Mouse (Mus musculus) forebrain, embryonic 10.5 days (tissue): ENCODE measurements around the gene B4galnt2. TPM values are rescaled to one million over a fixed set of nuclear protein-coding genes. Genes with fewer than 3 reads are reported as not detected.
A peak's percentile ranks its signal among the peaks of the same experiment; 100 is the strongest.

Experiments used
- DNase-seq: peaks from one replicate; pipeline ENCODE4 v3.0.0-alpha.2; 2017; ENCODE audit warnings: low spot score; ENCODE audit errors: extremely low spot score
- H3K27ac ChIP-seq: fragments of 300-500 bp; sonication (generic); 2 replicates; pipeline ENCODE4 v1.5.1; 2016; ENCODE audit warnings: mild to moderate bottlenecking
- H3K27me3 ChIP-seq: fragments of 300-500 bp; sonication (generic); 2 replicates; pipeline ENCODE4 v1.6.1; 2016; ENCODE audit warnings: mild to moderate bottlenecking; ENCODE audit not compliant: poor library complexity, severe bottlenecking
- H3K36me3 ChIP-seq: fragments of 300-500 bp; sonication (generic); replicated peaks from 2 replicates; pipeline ENCODE4 v1.6.1; 2016; ENCODE audit warnings: mild to moderate bottlenecking, moderate library complexity
- H3K4me1 ChIP-seq: fragments of 300-500 bp; sonication (generic); 2 replicates; pipeline ENCODE4 v1.6.1; 2016
- H3K4me3 ChIP-seq: fragments of 300-500 bp; sonication (generic); 2 replicates; pipeline ENCODE4 v1.5.1; 2016; ENCODE audit warnings: mild to moderate bottlenecking, moderate library complexity
- H3K9me3 ChIP-seq: fragments of 300-500 bp; sonication (generic); 2 replicates; pipeline ENCODE4 v1.6.1; 2016; ENCODE audit warnings: mild to moderate bottlenecking, moderate library complexity
- WGBS: fragments of 180-500 bp; shearing (Covaris S2); methylation state at CpG from one replicate; pipeline ENCODE4 v1.1.7; 2016; 5-methylcytosine and 5-hydroxymethylcytosine counted together
- polyA plus RNA-seq: library from polyadenylated mRNA; unstranded; fragments of >200 nt; fragmentation: Nextera tagmentation; extraction: Ambion mirVana; gene quantifications from 2 replicates; pipeline ENCODE4 v1.2.1, GENCODE M21; 2016

The B4galnt2 gene
- polyA plus RNA-seq, 1 experiment from 2014 or later, result not detected

- peaks cover 9% of the 10 kb centered on the region for H3K4me1 ChIP-seq
- no peak overlapping the region for H3K4me3 ChIP-seq
- no peak for DNase-seq
- 0 out of 2 replicates have a peak overlapping the region, but pooled peaks have one; percentile 8 for H3K27ac ChIP-seq
- 67% methylated on average over 6 of the region's 6 CpGs for WGBS
- H3K36me3 ChIP-seq, result no peaks in the 10 kb centered on the region
- no peaks in the 10 kb centered on the region for H3K9me3 ChIP-seq
- peaks cover 42% of the 10 kb centered on the region for H3K27me3 ChIP-seq
Measured at GRCm38 (mm10) chr11:95843421-95843950, 71.2 kb downstream of the B4galnt2 start.

DNA sequence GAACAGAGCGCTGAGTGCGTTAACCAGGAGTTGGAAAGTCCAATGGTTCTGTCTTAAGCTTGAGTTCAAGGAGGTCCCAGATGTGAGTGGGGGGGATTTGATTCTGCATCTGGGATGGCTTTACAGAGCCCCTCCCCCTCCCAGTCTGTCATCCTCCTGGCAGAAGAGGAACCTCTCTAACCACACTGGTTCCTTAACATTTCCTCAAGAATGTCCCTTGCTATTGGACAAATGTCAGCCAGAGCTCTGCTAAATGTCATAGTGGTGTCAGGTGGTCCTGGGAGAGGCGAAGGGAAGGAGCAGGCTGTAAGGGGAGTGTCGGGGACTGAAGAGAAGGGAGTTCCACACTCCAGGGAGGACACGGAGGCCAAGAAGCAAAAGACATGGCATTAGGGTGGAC lies 71.7 kb downstream of the B4galnt2 start:
- H3K27me3 ChIP-seq, result peaks cover 42% of the 10 kb centered on the region
- H3K27ac ChIP-seq, result 0 out of 2 replicates have a peak overlapping the region, but pooled peaks have one; percentile 8
- H3K4me1 ChIP-seq, result peaks cover 9% of the 10 kb centered on the region
- no peaks in the 10 kb centered on the region for H3K36me3 ChIP-seq
- 76% methylated on average over 5 of the region's 5 CpGs for WGBS
- no peaks in the 10 kb centered on the region for H3K9me3 ChIP-seq
- no peak for DNase-seq
- no peak overlapping the region for H3K4me3 ChIP-seq

DNA sequence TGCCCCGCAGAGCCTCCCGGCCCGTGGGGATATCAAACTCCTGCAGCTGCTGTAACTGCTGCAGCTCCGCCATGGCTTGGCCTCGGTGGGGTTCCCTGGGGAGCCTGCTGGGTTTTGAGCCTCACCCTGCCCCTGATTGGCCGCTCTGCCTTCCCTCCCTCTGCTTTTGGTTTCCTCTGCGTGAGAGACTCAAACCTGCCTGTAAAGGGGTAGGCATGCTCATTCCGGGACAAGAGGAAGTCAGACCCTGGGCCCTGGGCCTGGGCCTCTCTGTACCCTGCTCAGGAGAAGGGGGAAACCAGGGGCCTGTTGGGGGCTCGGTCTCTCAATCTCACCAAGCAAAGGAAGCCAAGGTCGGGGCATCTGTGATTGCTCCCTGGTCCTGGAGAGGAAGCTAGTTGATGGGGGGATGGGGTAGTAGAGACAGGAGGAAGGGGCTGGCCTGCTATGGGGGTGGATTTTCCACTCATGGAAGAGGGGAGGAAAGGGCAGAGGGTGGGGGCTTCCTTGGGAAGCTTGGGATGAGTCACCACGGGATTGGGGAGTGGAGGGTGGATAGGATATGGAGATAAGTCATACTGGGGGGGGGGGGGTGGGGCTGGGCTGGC lies 72.5 kb downstream of the B4galnt2 start, which contains the start of gene Abi3:
Gene Abi3, minus strand, starts transcription at position 403 of the 608 bp plus-strand sequence.
- Histone ChIP-seq H3K27me3 (peaks cover 47% of the 10 kb centered on the region), H3K36me3 (no peaks in the 10 kb centered on the region), H3K4me1 (peaks cover 9% of the 10 kb centered on the region), H3K27ac (peak within 1 kb of the TSS; percentile 56), H3K4me3 (peak within 1 kb of the TSS; percentile 10), H3K9me3 (no peaks in the 10 kb centered on the region)
- WGBS, result 15% methylated on average over 11 of the region's 11 CpGs
- DNase-seq, result no peak

GRCm38 (mm10) chr11:95841498-95841830 lies 73.2 kb downstream of the B4galnt2 start:
- peak overlapping the region; percentile 10 for H3K4me3 ChIP-seq
- peaks cover 9% of the 10 kb centered on the region for H3K4me1 ChIP-seq
- no peaks in the 10 kb centered on the region for H3K36me3 ChIP-seq
- WGBS, result 62% methylated on average over 10 of the region's 10 CpGs
- H3K27me3 ChIP-seq, result peaks cover 54% of the 10 kb centered on the region
- H3K9me3 ChIP-seq, result no peaks in the 10 kb centered on the region
- DNase-seq, result no peak
- peak overlapping the region; percentile 56; the same call in 1 of the 2 replicates for H3K27ac ChIP-seq

DNA sequence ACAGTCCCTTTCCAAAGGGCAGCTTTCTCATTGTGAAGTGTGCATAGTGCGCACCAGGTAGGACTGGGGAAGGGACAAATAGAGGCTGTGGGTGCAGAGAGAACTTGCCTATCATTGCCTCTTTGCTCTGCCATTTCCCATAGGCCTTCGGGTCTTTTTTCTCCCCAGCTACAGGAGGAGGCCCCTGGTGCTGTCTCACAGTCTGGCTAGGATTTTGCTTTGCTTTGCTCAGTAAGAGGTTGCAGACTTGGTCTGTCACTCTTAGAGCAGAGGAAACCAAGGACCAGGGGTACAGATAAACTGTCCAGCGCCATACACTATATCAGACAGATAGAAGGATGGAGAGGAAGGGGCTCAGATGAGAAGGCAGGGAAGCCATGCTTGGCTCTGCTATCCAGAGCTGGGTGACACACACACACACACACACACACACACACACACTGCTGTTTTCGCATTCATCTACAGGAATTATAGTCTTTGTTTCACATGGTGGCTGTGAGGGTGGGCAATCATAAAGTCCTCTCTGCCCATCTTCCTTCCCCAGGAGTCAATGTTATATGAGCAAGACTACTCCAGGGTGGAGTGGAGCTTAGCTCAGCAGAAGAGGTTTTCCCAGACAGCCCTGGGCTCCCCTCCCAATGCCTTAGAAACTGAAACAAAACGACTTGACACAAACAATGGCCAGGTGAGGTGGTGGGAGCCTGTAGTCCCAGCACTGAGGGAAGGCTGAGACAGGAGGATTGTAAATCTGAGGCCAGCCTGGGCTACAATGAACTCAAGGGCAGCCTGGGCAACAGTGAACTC lies 73.8 kb downstream of the B4galnt2 start:
- DNase-seq, result no peak
- Histone ChIP-seq H3K4me3 (peak overlapping the region; percentile 10), H3K27me3 (peaks cover 60% of the 10 kb centered on the region), H3K27ac (0 out of 2 replicates have a peak overlapping the region, but pooled peaks have one; percentile 56), H3K9me3 (no peaks in the 10 kb centered on the region), H3K36me3 (no peaks in the 10 kb centered on the region), H3K4me1 (peaks cover 10% of the 10 kb centered on the region)
- 72% methylated on average over 5 of the region's 5 CpGs for WGBS

DNA sequence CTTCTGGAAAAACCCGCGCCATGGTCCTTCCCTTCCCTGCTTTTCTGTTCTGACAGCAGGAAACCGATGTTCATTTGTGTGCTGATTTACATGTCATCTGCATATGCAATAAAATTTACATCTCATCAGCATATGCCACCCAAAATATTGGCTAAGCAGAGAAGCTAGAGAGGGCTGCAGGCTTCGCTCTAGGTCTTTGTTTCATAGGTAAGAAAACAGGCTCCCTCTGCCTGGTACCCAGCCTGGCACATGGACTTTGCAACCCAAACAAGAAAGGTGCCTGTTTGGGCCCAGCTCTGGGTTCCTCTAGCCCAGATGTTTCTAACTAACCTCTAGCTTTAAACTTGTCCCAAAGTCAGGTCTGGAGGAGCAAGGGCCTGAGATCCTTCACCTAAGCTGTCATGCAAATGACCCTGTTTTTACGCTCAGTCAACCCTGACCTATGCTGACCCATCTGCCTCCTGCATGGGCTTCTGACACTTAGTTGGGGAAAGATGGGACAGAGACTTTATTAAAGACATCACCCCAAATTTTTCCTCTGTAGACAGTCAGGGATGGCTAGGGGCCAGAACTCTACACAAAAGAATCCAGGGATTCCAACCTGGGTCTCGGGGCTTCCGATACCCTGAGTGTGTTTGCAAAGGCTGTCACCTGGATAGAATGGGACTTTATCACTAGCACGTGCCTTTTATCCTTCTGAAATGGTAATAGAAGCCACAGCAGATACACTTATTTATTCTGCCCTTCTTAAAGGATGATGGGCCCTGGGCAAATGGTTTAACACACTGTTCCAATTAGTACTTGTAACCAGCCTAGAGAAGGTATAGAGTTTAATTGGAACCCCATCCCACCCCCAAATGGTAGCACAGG lies 75.5 kb downstream of the B4galnt2 start:
- H3K4me1 ChIP-seq, result peaks cover 27% of the 10 kb centered on the region
- H3K27ac ChIP-seq, result no peak overlapping the region
- WGBS, result 74% methylated on average over 8 of the region's 8 CpGs
- H3K27me3 ChIP-seq, result peaks cover 76% of the 10 kb centered on the region
- DNase-seq, result no peak
- H3K4me3 ChIP-seq, result no peak overlapping the region
- no peaks in the 10 kb centered on the region for H3K9me3 ChIP-seq
- H3K36me3 ChIP-seq, result no peaks in the 10 kb centered on the region

DNA sequence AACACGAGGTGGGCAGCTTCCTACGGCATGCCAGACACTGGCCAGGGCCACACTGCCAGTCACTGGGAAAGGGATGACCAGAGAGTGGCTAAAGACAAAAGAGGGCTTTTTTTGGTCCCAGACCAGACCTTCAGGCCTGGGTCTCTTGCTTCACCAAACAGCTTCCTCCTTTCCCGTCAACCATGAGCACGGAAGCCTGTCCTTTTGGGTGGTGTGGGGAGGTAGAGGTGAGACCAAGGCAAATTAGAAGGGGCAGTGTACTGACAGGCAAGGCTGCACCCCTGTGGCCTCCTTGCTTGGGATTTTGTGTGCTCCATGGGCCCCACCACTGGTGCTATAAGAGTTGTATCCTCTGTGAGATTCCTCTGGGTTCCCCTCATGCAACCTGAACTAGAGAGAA lies 76.1 kb downstream of the B4galnt2 start:
- H3K27me3 ChIP-seq, result peaks cover 83% of the 10 kb centered on the region
- no peaks in the 10 kb centered on the region for H3K9me3 ChIP-seq
- H3K4me3 ChIP-seq, result no peak overlapping the region
- no peak overlapping the region for H3K27ac ChIP-seq
- no peak for DNase-seq
- WGBS, result 83% methylated on average over 4 of the region's 4 CpGs
- peaks cover 33% of the 10 kb centered on the region for H3K4me1 ChIP-seq
- no peaks in the 10 kb centered on the region for H3K36me3 ChIP-seq

- 89% methylated on average over 10 of the region's 10 CpGs for WGBS
- Histone ChIP-seq H3K27me3 (peaks cover 83% of the 10 kb centered on the region), H3K4me1 (peaks cover 43% of the 10 kb centered on the region), H3K27ac (0 out of 2 replicates have a peak within 1 kb of the TSS, but pooled peaks have one; percentile 1), H3K9me3 (no peaks in the 10 kb centered on the region), H3K36me3 (no peaks in the 10 kb centered on the region), H3K4me3 (no peak within 1 kb of the TSS)
- no peak for DNase-seq
Measured at GRCm38 (mm10) chr11:95837059-95837458, 77.6 kb downstream of the B4galnt2 start, which contains the start of gene Gngt2. Gene Gngt2, plus strand, starts transcription at chr11:95837216.

DNA sequence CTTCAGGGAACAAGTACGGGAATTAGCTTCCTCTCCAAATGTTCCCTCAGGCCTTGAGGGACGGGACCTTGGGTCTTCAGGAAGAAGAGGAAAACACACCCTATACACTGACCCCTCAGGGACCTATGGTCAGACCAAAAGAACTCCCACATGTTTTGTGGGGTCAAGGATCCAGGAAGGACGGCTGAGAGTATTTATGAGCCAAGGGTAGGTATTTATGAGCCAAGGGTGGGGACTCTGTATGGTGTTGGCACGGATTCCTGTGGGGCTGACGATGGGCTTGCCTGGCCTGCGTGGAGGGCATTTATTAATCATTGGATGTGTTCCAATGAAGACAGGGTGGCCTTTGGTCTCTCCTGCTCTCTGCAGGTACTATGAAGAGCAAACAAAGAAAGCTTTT lies 78.3 kb downstream of the B4galnt2 start:
- H3K36me3 ChIP-seq, result no peaks in the 10 kb centered on the region

DNA sequence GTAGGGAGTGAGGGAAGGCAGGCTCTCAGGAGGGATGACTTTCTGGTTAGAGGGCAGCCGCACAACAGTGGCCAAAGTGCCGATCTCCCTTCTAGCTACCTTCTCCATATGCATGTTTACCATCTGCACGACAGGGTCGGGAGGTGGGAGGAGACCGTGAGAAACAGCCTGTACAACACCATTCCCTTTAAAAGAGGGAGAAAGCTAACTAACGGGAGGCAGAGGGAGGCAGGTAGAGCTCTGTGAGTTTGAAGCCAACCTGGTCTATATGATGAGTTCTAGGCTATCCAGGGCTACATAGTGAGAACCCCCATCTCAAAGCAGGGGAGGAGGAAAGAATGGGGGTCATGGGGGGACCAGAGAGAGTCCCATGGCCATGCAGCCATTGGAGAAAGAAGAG lies 78.9 kb downstream of the B4galnt2 start:
- Histone ChIP-seq H3K9me3 (no peaks in the 10 kb centered on the region), H3K27ac (no peak overlapping the region), H3K4me1 (peaks cover 51% of the 10 kb centered on the region), H3K36me3 (no peaks in the 10 kb centered on the region), H3K27me3 (peaks cover 83% of the 10 kb centered on the region), H3K4me3 (no peak overlapping the region)
- 52% methylated on average over 6 of the region's 6 CpGs for WGBS
- no peak for DNase-seq

More for the DNA sequence above, 78.3 kb downstream of the B4galnt2 start:
- no peak for DNase-seq
- WGBS, result 79% methylated on average over 6 of the region's 6 CpGs
- Histone ChIP-seq H3K4me3 (no peak overlapping the region), H3K9me3 (no peaks in the 10 kb centered on the region), H3K27me3 (peaks cover 83% of the 10 kb centered on the region), H3K4me1 (peaks cover 45% of the 10 kb centered on the region), H3K27ac (no peak overlapping the region)

DNA sequence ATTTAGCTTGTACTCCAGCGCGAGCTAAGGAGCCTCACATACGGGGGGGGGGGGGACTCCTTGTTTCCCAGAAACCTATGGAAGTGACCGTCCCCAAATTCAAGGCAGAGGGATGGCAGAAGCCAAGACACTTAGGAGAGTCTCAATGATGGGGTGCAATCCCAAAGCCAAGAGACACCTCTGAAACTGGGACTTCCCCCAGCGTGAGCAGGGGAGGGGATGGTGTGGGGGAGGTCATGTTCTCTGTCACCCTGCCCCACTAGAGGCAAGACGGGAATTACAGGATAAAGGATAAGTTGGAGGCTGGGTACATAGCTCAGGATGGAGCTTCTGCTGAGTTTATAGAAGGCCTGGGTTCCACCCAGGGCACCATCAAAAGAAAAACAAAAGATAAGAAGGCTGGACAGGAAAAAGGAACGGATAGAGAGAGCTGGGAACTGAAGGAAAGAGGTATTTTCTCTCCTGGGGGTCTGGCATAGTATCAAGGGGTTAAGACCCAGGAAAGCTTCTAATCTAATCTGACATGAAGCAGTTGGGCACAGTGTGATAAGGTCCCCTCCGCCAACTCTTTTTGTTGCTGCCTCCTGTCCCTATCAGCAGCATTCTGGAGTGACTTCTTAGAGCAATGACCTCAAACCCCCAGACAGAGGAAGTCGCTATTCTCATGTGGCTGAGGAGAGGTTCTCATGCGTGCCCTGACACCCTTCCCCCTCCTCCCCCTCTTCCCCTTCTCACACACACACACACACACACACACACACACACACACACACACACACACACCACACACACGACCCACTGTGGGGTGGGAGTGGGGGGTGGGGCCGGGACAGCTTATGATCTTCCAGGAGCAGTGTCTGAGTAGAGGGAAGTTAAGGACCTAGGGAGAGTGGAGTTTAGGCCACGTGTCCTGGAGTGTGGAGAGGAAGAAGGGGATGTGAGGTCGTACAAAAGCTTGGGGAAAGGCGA lies 79.7 kb downstream of the B4galnt2 start:
- no peak for DNase-seq
- Histone ChIP-seq H3K36me3 (no peaks in the 10 kb centered on the region), H3K4me3 (peak overlapping the region; percentile 5; the same call in 1 of the 2 replicates), H3K27ac (no peak overlapping the region), H3K27me3 (peaks cover 83% of the 10 kb centered on the region), H3K9me3 (no peaks in the 10 kb centered on the region), H3K4me1 (peaks cover 59% of the 10 kb centered on the region)
- 24% methylated on average over 15 of the region's 15 CpGs for WGBS
